Mouse (Mus musculus) G1E (cell line): ENCODE measurements around the gene Xkr8. TPM values are rescaled to one million over a fixed set of nuclear protein-coding genes. Genes with fewer than 3 reads are reported as not detected.
"Not testable (repeated sequence)": the region's sequence is repeated elsewhere in the genome, so short reads cannot be mapped to it uniquely, and the experiment has no call there.

Source experiments
- ATAC-seq: 2 replicates; pipeline ENCODE4 v1.8.0; 2016; ENCODE audit warnings: mild to moderate bottlenecking; ENCODE audit not compliant: insufficient number of reproducible peaks, poor library complexity, low FRiP score, severe bottlenecking; ENCODE audit errors: extremely low read depth
- DNase-seq: peaks from one replicate; pipeline ENCODE4 v3.0.0; 2012; ENCODE audit warnings: low spot score
- H3K27me3 ChIP-seq: 2 replicates; pipeline ENCODE4 v1.6.1; 2012; ENCODE audit warnings: mild to moderate bottlenecking, low read length, inconsistent platforms; ENCODE audit not compliant: insufficient read depth
- H3K36me3 ChIP-seq: replicated peaks from 2 replicates; pipeline ENCODE3; 2012; ENCODE audit warnings: mild to moderate bottlenecking, inconsistent platforms
- H3K4me1 ChIP-seq: 2 replicates; pipeline ENCODE4 v1.6.1; 2012; ENCODE audit warnings: low read depth, low read length, inconsistent platforms, mixed read lengths; ENCODE audit not compliant: insufficient read depth
- H3K4me3 ChIP-seq: 2 replicates; pipeline ENCODE4 v1.5.1; 2012; ENCODE audit warnings: low read depth, mild to moderate bottlenecking, inconsistent platforms, low read length, moderate library complexity, mixed read lengths
- H3K9me3 ChIP-seq: replicated peaks from 2 replicates; pipeline ENCODE4 v1.6.1; 2012; ENCODE audit warnings: inconsistent platforms
- CTCF ChIP-seq: IDR thresholded peaks from 2 replicates; pipeline ENCODE4 v1.5.1; 2012; ENCODE audit warnings: low read depth, low read length, inconsistent platforms, mixed read lengths
- GATA1 ChIP-seq: IDR thresholded peaks from 2 replicates; pipeline ENCODE4 v1.6.1; 2012; ENCODE audit warnings: borderline replicate concordance, low read length, inconsistent platforms, mixed read lengths
- GATA2 ChIP-seq: IDR thresholded peaks from 2 replicates; pipeline ENCODE4 v1.6.1; 2012; ENCODE audit warnings: low read depth, low read length, inconsistent platforms, borderline replicate concordance
- POLR2AphosphoS5 ChIP-seq: IDR thresholded peaks from 2 replicates; pipeline ENCODE4 v1.6.1; 2012; ENCODE audit warnings: low read depth, low read length, inconsistent platforms; ENCODE audit not compliant: insufficient replicate concordance
- TAL1 ChIP-seq: conservative IDR thresholded peaks from 2 replicates; pipeline ENCODE4 v1.6.1; 2012; ENCODE audit warnings: low read depth, low read length, inconsistent platforms, mixed read lengths
- polyA plus RNA-seq: library from polyadenylated mRNA; stranded (reverse); fragments of >175 nt; gene quantifications from 2 replicates; pipeline ENCODE4 v1.2.3, GENCODE M21; 2012
- total RNA-seq, 2 experiments: library from RNA; stranded (forward) in 1 of 2; stranded (reverse) in 1 of 2; fragments of 200-1000 nt in 1 of 2; fragments of >200 nt in 1 of 2; fragmentation: Nextera tagmentation in 1 of 2; gene quantifications; 2 replicates each; pipeline ENCODE4 v1.2.3; 2014 to 2017

Gene Xkr8
- total and polyA plus RNA-seq, 3 experiments, result 0.46 to 5.1 (median 0.75) TPM

GRCm38 (mm10) chr4:132741491-132741890 is 9.1 kb upstream of the Xkr8 start:
- Histone ChIP-seq H3K4me3 (no peak overlapping the region), H3K4me1 (peaks cover 26% of the 10 kb centered on the region), H3K36me3 (no peaks in the 10 kb centered on the region), H3K27me3 (peaks cover 49% of the 10 kb centered on the region), H3K9me3 (no peaks in the 10 kb centered on the region)
- TF ChIP-seq GATA2 (no peak), GATA1 (no peak), POLR2AphosphoS5 (no peak), CTCF (no peak), TAL1 (no peak)
- ATAC-seq (no peak), DNase-seq (no peak)

- not testable (repeated sequence) for DNase-seq, H3K9me3 ChIP-seq, ATAC-seq, H3K36me3 ChIP-seq, H3K4me3 ChIP-seq
- Histone ChIP-seq H3K27me3 (peaks cover 40% of the 10 kb centered on the region), H3K4me1 (peaks cover 47% of the 10 kb centered on the region)
These were observed 4.8 kb upstream of the Xkr8 start for GRCm38 (mm10) chr4:132737154-132737553.

- Histone ChIP-seq H3K9me3 (no peaks in the 10 kb centered on the region), H3K4me3 (no peak overlapping the region), H3K27me3 (peaks cover 29% of the 10 kb centered on the region), H3K4me1 (peaks cover 49% of the 10 kb centered on the region), H3K36me3 (peaks cover 2% of the 10 kb centered on the region)
- DNase-seq (no peak), ATAC-seq (no peak)
- TF ChIP-seq CTCF (no peak), POLR2AphosphoS5 (no peak), TAL1 (no peak), GATA2 (no peak), GATA1 (no peak)
These were observed 3.5 kb upstream of the Xkr8 start for GRCm38 (mm10) chr4:132735894-132736293.

GRCm38 (mm10) chr4:132735389-132735788 is 3.0 kb upstream of the Xkr8 start:
- ATAC-seq (no peak), DNase-seq (no peak)
- H3K27me3 ChIP-seq, result peaks cover 25% of the 10 kb centered on the region
- no peaks in the 10 kb centered on the region for H3K9me3 ChIP-seq
- peaks cover 4% of the 10 kb centered on the region for H3K36me3 ChIP-seq
- peaks cover 50% of the 10 kb centered on the region for H3K4me1 ChIP-seq
- TF ChIP-seq TAL1, result no peak
- no peak for TF ChIP-seq GATA1
- no peak for TF ChIP-seq POLR2AphosphoS5
- no peak for TF ChIP-seq GATA2
- no peak for TF ChIP-seq CTCF
- H3K4me3 ChIP-seq, result no peak overlapping the region

- TF ChIP-seq GATA1, result no peak
- no peak for TF ChIP-seq POLR2AphosphoS5
- TF ChIP-seq GATA2, result no peak
- no peak for TF ChIP-seq CTCF
- no peak for TF ChIP-seq TAL1
These were observed 2.4 kb upstream of the Xkr8 start for GRCm38 (mm10) chr4:132734766-132735165.

GRCm38 (mm10) chr4:132733071-132733770 is 875 bp upstream of the Xkr8 start:
- ATAC-seq (no peak), DNase-seq (no peak)
- Histone ChIP-seq H3K4me3 (no peak overlapping the region), H3K4me1 (peaks cover 55% of the 10 kb centered on the region), H3K9me3 (no peaks in the 10 kb centered on the region), H3K27me3 (peaks cover 7% of the 10 kb centered on the region; the same call in 1 of the 2 replicates), H3K36me3 (peaks cover 10% of the 10 kb centered on the region)
- no peak for TF ChIP-seq POLR2AphosphoS5
- no peak for TF ChIP-seq GATA1
- TF ChIP-seq CTCF, result no peak
- TF ChIP-seq TAL1, result no peak
- TF ChIP-seq GATA2, result no peak

More at GRCm38 (mm10) chr4:132734766-132735165, 2.4 kb upstream of the Xkr8 start:
- no peak for DNase-seq
- Histone ChIP-seq H3K36me3 (peaks cover 6% of the 10 kb centered on the region), H3K4me1 (peaks cover 50% of the 10 kb centered on the region), H3K4me3 (no peak overlapping the region), H3K27me3 (peaks cover 21% of the 10 kb centered on the region), H3K9me3 (no peaks in the 10 kb centered on the region)
- ATAC-seq, result no peak
